23 mouse cellular contexts compared by ENCODE assay signal in the genomic region with DNA sequence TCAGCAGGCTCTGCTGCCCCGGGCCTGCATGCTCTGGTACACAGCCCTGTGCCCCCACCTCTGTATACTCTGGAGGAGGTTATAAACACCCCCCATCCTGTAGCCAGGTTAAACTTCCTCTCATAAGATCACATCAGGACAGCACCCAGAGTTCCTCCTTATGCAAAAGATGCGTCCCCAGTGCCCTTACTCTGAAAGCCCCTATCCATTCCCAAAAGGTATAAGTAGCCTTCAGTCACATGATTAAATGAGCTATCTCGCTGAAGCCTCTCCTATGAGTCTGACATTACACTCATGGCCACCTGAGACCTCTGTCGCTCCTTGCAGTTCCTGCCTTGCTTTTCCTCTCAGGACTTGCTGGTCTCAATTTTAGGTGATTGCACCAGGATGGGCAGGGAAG.
"Had no signal": no experiment of that assay in that cellular context is flagged by ENCODE, and none has a peak within 500 bp of the region (broad histone marks: within the 10 kb centered on the region; RNA-seq: fewer than 3 reads in every experiment).

No protein-coding gene starts in this region.

- H3K27ac ChIP-seq: intestine, embryonic 15.5 days; kidney, embryonic 15.5 days; left cerebral cortex, adult 2 months; liver, embryonic 12.5 days; liver, embryonic 15.5 days; lung, embryonic 15.5 days; midbrain, embryonic 10.5 days; midbrain, embryonic 15.5 days; neural tube, embryonic 12.5 days; neural tube, embryonic 15.5 days; stomach, postnatal 0 days had no signal

- H3K9ac ChIP-seq: intestine, embryonic 15.5 days; kidney, embryonic 15.5 days; liver, embryonic 12.5 days; liver, embryonic 15.5 days; lung, embryonic 15.5 days; midbrain, embryonic 15.5 days; neural tube, embryonic 12.5 days; neural tube, embryonic 15.5 days had no signal

- H3K4me3 ChIP-seq: intestine, embryonic 15.5 days; kidney, embryonic 15.5 days; left cerebral cortex, adult 2 months; liver, embryonic 12.5 days; liver, embryonic 15.5 days; lung, embryonic 15.5 days; megakaryocyte, embryonic 14.5 days; midbrain, embryonic 10.5 days; midbrain, embryonic 15.5 days; neural tube, embryonic 12.5 days; neural tube, embryonic 15.5 days had no signal

- H3K9me3 ChIP-seq: intestine, embryonic 15.5 days; kidney, embryonic 15.5 days; liver, embryonic 12.5 days; liver, embryonic 15.5 days; lung, embryonic 15.5 days; megakaryocyte, embryonic 14.5 days; midbrain, embryonic 10.5 days; midbrain, embryonic 15.5 days; neural tube, embryonic 12.5 days; neural tube, embryonic 15.5 days had no signal

- DNase-seq: kidney, adult 11 months; kidney, adult 8-10 months; kidney, postnatal 10 days; kidney, postnatal 36 days; layer of hippocampus, postnatal 36 days; lung, adult 18-20 months; lung, postnatal 10 days; lung, postnatal 36 days; right cerebral cortex, adult 18-20 months; right cerebral cortex, postnatal 14 days; right cerebral cortex, postnatal 4 days had no signal

- H3K4me2 ChIP-seq: intestine, embryonic 15.5 days; kidney, embryonic 15.5 days; liver, embryonic 12.5 days; liver, embryonic 15.5 days; lung, embryonic 15.5 days; midbrain, embryonic 15.5 days; neural tube, embryonic 12.5 days; neural tube, embryonic 15.5 days had no signal

- H3K27me3 ChIP-seq: intestine, embryonic 15.5 days; kidney, embryonic 15.5 days; liver, embryonic 12.5 days; liver, embryonic 15.5 days; lung, embryonic 15.5 days; midbrain, embryonic 15.5 days; neural tube, embryonic 12.5 days; neural tube, embryonic 15.5 days had no signal

- ATAC-seq: intestine, embryonic 15.5 days; liver, embryonic 12.5 days; midbrain, embryonic 15.5 days had no signal

- H3K36me3 ChIP-seq: intestine, embryonic 15.5 days; kidney, embryonic 15.5 days; liver, embryonic 12.5 days; liver, embryonic 15.5 days; lung, embryonic 15.5 days; midbrain, embryonic 10.5 days; midbrain, embryonic 15.5 days; neural tube, embryonic 12.5 days; neural tube, embryonic 15.5 days had no signal

- H3K4me1 ChIP-seq: intestine, embryonic 15.5 days; kidney, embryonic 15.5 days; liver, embryonic 12.5 days; liver, embryonic 15.5 days; lung, embryonic 15.5 days; megakaryocyte, embryonic 14.5 days; midbrain, embryonic 10.5 days; midbrain, embryonic 15.5 days; neural tube, embryonic 12.5 days; neural tube, embryonic 15.5 days had no signal
